Mouse (Mus musculus) A20 (cell line): Measurements from ENCODE around the gene Gstm7.
A peak's percentile ranks its signal among the peaks of the same experiment; 100 is the strongest.
"Not testable (repeated sequence)": the region's sequence is repeated elsewhere in the genome, so short reads cannot be mapped to it uniquely, and the experiment has no call there.

Experiments
- DNase-seq: peaks from one replicate; pipeline ENCODE4 v3.0.0-alpha.2; 2011; ENCODE audit warnings: low read depth, low spot score

Gstm7 gene

DNA sequence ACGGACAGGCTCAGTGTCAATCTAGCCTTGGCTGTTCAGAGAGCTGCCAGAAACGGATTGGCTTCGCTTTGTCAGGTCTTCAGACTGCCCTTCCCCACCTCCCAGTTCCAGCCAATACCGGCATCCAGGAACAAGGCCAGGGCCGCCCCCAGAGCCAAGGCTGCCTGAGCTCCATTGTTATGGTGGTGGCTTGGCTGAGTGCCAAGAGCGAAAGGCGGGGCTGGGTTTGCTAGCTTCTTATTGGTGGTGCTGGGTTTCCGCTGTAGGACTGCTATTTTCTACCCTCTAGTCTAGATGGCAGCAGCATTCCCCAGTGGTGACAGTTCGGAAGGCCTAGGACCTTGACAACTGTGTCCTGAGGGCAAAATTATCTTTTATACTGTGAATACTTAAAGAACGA lies at the start of gene Gstm7:
TSS of gene Gstm7 (minus strand) at position 148 of the 400 bp plus-strand sequence.
- no peak for DNase-seq

DNA sequence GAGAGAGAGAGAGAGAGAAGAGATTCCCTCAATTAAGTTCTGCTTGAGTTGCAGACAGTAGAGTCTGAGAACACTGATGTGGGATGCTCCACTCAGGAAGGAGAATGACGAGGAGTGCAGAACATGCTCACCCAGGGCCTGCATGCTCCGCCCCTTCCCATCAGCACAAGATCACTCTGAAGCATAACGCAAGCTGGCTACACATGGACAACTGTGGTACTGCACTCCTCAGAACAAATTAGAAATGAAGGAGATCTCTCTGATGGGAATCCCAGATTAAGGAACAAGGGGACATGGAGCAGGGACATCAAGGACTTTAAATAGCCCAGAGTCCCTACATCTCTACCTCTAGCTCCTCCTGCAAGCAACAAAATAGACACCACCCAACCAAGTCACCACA lies 49.6 kb upstream of the Gstm7 start:
- no peak for DNase-seq

DNA sequence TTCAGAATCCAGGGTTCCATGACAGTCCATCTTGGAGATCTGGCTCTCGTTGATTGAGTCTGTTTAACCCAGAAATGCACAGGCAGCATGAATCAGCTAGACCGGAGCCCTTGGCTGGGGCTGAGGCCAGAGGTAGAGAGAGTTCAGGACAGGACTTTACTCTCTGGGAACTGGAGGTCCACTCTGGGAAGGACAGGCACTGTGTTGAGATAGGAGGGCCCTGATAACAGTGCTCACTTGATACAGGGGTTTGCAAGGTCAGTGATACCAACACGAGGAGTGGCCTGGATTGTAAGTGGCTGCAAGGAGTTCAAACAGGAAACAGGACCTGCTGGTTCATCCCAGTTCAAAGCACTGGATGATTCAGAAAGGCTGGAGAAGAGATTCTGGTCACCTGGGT lies 46.1 kb upstream of the Gstm7 start:
- no peak for DNase-seq

DNA sequence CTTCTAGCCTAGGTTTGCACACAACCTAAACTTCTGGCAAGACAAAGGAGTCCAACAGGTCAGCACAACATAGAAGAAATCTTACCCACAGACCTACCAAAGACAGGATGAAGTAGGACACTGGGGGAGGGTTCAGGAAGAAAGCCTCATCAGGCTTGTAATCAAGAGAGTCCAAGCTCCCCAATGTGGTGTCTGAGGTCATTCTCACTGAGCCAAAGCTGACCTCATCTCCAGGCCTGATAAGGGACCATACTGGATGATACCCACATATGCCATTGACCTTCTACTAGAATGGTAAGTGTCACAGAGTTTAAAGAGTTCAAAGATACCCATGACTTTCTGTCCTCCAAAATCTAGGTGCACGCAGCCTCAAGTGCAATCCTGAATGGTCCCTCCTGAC lies 42.6 kb upstream of the Gstm7 start:
- DNase-seq, result no peak

DNA sequence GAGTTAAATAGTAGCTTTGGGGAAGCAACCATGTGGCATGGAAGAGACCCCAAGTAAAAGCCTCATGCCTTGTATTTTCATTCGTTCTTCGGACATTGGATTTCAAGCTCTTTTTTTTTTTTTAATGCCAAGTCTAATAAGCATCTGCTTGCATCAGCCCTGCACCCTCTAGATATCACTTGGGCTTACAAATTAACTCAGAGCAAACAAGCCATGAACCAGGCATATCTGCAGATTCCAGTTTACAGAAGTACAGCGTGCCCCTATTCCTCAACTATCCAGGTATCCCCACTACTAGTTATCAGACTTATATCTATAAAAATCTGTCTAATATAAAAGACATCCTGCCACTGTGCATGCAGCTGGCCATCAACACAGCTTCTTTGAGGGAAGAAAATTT lies 40.5 kb upstream of the Gstm7 start:
- no peak for DNase-seq

DNA sequence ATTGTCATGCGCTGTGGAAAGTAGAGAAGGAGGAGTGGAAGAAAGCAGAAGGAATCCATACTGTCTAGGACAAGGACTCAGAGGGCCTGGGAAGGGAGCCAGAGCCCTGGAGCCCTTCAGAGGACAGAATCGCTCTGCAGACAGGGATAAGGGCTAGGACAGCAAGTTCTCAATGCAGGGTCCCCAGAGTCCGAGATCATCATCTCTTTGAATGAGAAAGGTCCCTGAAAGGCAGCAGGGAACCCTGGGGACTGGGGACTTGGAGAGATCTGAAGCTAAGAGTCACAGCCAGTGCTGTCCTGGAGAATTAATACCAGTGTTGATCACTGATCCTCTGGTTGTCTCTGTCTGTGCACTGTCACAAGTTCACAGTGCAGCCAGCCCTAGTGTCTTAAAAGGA lies 39.5 kb upstream of the Gstm7 start:
- DNase-seq, result not testable (repeated sequence)

DNA sequence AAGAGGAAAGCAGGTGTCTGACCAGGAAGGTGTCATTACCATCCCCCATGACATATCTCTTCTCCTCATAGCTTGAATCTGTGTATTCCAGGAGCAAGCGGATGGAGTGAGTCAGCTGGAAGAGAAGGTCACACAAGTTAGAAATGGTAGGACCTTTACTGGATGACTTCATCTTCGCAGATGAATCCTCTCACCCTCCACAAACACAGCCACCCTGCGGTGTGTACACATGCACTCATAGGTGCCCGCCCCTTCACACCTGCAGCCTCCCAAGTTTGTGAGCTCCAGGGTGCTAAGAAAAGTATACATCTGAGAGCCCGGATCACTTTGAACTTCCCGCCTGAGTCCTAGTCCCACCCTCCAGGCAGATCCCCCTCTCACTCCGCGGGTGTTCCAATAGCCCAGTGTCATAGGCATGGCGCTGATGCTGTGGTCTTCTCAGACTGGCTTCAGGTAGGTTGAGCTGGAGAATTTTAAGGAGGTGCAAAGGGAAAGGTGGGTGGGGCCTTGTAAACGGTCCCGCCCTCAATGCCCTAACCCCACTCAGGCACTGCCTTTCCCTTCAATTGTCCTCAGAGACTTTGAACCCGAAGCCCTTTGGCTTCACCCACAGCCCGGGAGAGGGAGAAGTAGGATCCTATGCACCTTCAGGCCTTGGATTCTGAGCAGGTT lies 37.2 kb upstream of the Gstm7 start, which contains the start of gene Gstm3:
TSS of gene Gstm3 (minus strand) at position 560 of the 672 bp plus-strand sequence.
- no peak for DNase-seq

DNA sequence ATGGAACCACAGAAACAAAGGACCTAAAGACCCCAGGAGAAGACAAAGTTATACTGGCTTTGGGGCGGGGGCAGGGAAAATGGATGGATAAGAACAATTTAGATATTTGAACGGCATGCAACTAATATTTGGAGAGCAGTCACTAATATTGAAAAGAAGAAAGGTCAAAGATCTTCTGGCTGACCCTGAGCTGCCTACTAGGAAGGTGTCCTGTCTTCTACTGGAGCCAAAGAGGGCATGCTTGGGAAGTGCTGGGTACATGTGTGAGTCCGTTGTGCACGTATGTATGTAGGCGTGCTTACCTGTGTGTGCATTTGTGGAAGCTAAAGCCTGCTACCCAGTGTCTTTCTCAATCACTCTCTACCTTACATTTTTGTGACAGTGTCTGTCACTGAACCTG lies 35.0 kb upstream of the Gstm7 start:
- DNase-seq, result no peak

DNA sequence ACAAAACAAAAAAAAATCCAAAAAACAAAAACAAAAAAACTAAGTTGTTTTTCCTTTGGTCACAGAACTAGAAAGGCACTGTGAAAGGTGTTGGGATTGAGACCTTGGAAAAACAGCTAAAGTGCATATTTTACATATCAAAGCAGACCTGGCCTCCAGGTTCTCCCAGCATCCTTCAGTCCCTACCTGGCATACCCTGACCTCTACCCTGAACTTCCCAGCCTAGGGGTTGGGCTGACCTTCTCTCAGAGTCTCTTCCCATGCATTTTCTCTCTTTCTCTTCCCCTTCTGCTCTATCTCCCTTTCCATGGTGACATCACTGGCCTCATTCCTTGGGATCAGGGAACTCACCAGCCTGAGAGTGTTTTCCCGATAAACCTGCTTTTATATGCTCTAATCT lies 34.0 kb upstream of the Gstm7 start:
- DNase-seq, result no peak

DNA sequence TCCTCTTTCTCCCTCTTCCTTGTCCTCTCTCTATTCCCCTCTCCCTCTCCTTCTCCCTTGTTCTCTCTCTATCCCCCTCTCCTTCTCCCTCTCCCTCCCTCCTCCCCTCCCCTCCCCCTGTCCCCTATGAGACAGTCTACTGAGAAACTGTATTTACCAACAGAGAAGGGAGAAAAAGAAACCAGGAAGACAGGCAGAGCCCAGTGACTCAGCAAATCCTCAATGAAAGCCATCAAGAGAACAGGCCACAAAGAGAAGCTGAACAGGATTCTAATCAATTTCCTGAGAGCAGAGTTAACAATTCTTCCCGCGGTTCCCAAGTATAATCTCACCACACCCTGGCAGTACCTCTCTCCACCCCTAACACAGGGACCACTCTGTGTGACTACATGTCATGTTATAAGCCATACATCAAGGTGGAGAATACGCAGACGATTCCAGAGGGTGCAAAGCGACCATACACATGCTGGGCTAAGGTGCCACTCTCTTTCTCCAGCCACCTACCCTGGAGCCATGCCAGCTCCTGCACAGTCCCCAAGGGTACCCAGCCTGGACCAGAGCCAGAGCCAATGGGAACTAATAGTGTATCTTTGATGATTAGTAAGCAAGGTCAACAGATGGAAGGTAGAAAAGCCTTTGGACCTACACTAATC lies 33.2 kb upstream of the Gstm7 start:
- DNase-seq, result peak; percentile 18

DNA sequence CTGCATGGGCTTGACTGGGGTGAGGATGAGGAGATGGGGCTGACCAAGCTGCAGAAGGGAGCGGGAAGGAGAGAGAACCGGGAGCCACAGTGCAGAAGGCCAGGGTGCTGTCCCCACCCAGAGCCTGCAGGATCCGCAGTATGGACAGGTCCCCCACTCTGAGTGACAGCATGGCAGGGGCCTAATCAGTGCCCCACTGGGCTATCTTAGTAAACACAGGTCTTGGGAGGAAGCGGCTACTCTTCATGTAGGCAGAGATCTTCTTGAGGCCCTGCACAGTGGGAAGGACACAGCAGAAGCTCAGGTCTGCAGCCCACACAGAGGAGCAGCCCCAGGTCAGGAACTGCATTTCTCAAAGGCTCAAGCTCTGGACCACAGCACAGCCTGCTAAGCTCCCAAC lies 32.4 kb upstream of the Gstm7 start:
- DNase-seq, result no peak

DNA sequence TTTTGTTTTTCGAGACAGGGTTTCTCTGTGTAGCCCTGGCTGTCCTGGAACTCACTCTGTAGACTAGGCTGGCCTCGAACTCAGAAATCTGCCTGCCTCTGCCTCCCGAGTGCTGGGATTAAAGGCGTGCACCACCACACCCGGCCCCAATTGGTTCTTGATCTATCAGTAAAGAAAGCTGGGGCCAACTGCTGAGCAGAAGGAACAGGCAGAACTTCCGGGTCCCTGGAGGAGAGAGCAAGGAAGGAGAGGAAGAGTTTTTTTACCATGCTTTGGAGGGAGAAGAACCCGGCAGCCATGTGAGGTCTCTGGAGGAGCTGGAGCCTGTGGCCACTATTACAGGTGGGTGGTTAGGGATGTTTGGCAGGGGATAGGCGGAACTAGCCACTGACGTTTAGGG lies 23.6 kb upstream of the Gstm7 start:
- DNase-seq, result not testable (repeated sequence)

DNA sequence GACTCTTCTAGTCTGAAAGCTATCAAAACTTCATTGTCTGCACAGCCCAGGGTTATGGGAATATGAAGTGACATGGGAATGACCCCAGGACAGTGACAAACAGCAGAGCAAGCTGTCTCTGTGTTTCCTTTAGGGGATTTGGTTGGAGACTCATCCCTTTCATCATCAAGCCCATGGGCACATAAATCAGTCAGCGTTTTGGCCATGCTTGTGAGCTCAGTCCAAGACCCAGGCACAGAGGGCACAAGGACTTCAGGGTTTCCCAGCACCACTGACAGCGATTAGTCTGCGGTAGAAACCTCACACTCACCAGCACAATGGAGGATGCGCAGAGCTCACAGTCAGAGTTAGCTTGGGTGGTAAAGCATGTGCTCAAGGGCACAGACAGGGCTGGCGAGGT lies 22.3 kb upstream of the Gstm7 start:
- DNase-seq, result no peak

DNA sequence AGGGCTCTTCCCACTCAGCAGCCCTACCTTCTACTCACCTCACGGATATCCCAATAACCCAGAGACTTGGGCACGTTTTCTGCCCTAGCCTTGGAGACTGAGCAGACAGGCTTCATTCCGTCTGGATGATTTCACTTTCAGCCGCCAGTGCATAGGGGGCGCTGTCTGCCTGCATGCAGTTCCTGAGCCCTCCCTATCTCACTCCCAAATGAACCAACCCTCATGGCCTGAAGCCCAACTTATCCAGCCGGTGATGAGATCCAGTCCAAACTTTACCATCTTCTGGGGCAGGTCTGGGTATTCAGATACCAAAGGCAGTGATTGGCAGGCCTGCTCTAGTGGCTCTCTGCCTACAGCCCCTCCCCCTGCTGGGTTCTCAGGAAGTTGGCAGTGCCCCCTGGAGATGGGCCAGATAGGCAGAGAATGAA lies 21.7 kb upstream of the Gstm7 start:
- DNase-seq, result peak; percentile 52

DNA sequence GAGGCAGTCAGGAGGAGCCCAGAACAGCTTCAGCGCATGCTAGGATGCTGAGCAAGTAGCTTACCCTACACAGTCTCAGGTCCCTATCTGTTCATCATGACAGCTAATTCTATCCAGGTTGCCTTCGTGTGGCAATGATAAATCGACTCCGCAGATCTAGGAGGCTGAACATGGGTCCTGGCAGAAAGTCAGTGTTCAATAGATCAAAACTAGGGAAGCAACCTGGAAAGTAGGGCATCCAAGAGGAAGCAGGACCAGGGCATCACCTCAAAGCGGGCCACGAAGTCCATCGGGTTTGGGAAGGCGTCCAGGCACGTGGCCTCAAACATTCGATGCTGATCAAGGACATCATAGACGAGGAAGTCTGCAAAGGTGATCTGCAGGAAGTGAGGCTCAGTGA lies 18.9 kb upstream of the Gstm7 start:
- no peak for DNase-seq

DNA sequence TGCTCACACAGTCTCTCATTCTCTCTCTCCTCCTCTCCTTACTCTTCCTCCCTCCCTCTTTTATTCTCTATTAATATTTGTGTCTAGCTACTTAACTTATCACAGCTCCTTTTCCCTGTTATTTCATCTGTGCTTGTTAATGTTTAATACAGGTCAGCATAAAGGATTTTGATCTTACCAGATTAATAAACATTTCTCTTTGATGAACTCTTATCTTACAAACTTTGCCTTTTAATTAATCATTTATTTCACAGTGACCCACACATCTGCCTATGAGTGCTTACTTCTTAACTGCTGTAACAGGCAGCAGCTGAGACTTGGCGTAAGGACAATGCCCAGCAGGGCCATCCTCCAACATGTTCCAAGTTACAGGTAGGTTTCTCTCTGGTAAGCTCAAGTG lies 17.8 kb upstream of the Gstm7 start:
- not testable (repeated sequence) for DNase-seq

DNA sequence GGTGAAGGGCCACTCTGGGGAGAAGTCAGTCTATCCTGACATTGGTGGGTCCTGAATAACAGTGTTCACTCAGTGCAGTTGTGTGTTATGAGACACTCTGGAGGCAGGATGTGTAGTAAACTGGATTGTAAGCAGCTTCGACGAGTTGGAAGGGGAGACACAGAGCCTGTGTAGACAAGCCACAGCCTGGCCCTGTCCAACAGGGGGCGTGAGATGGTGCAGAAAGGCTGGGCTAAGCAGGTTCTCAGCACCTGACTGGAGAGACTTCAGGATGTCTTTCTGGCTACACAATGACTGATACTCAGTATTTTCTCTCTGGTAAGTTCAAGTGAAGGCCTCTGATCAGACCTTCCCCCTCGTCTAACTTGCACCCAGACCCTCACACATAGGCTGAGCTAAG lies 14.1 kb upstream of the Gstm7 start:
- DNase-seq, result peak; percentile 22

DNA sequence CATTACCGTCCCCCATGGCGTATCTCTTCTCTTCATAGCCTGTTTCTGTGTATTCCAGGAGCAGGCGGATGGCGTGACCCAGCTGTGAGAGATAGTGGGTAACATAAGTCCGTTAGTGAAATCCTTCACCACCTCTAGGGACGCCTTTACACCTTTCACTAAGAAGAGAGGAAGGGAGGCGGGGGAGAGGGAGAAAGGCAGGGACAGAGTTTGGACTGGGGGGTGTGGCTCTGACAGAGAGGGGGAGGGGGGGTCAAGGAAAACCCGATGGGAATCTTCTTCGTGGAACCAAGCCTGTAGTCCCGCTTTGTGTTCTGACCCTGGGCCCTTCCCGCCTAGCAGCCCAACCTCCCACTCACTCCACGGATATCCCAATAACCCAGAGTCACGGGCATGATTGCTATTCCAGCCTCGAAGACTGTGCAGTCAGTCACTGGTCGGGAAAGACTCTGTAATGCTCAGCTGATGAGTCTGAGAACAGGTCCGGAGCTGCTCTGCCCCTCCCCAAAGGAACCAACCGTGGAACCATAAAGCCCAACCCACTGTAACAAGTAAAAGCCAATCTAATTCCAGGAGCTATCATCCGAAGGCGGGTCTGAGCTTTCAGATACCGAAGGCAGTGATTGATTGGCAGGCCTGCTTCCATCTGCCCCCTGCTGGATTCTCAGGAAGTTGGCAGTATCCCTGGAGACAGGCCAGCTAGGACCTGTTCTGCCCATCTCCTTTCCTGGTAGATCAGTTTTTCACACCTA lies 11.8 kb upstream of the Gstm7 start, which contains the start of gene Gstm6:
TSS of gene Gstm6 (minus strand) at position 511 of the 752 bp plus-strand sequence.
- DNase-seq, result no peak

DNA sequence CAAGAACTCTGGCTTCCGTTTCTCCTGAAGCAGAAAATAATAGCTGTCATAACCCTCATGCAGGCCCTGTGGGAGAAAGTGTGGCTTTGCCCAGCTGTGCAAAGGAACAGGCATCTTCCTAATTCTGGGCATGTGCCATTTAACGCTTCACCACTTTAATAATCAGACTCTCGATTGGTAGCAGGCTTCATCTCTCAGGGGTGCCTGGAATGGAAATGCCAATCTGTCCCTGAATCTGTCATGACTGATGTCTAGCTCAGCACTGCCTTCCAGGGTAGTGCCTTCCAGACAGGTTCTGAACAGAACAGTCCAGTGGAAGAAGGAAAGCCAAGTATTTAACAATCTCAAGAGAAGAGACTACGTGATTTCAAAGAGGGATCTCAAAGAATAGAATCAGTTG lies 9.6 kb upstream of the Gstm7 start:
- no peak for DNase-seq

DNA sequence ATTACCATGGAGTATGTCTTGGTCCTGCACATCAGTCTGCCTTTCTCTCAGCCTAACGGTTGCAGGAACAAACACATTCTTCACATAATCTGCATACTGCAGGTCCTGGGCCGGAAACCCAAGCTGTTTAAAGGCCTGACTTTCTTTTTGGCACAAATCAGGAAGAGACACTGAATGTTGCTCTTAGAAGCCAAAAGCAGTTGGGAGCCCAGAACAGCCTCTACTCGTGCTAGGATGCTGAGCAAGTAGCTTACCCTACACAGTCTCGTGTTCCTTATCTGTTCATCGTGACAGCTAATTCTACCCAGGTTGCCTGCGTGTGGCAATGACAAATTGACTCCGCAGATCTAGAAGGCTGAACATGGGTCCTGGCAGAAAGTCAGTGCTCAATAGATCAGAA lies 8.9 kb upstream of the Gstm7 start:
- DNase-seq, result no peak

DNA sequence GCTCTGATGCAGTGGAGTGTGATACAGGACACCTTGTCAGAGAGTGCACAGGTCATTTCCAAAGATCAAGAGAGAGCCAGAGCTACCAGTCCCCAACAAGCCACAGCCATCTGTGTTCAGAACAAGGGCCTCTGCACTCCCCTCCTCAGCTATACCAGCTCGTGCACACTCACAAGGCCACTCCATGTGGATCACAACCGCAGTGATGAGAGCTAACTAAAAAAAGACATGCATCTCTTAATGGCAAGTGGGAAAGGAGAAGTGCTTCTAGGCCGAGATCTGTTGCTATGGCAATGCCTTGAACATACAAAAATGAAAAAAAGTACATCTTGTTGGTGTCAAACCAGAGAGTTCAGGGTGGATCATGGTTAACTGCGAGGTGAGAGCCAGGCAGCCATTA lies 8.2 kb upstream of the Gstm7 start:
- no peak for DNase-seq

DNA sequence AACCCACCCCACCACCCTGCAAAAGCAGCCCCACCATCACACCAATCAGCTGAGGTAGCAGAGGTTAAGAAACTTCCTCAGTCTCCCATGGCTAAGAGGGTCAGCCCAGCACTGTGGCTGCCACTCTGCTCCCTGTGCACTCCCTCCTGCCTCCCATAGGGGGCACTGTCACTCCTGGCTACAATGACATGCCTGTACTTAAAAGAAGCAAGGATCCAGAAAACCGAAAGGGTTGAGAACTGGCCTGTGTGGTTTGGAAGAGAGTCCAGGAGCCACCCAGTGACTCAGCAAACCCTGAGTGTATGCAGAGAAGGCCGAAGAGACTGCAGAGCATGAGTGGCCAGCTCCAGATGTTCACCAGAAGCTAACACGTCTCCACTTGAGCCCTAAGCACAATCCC lies 7.8 kb upstream of the Gstm7 start:
- DNase-seq, result peak; percentile 54

DNA sequence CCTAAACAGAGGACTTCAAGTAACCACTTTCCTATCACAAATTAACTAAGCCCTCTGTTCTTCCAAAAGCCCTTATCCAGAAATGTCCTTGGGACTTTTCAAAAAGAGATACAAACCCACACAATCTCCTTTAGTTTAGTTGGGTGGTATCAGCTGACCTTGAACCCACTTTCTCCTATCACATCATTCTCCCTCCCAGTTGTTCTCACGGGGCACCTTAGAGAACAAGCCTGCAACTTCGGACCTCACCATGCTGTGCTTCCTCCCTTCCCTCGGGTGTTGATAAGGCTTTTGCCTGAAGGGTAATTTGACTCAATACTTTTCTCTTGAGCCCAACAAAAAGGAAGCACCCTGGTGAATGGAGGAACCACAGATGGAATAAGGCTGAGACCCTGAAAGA lies 4.3 kb upstream of the Gstm7 start:
- DNase-seq, result no peak
